Mouse (Mus musculus): ENCODE data around the gene Rab43. TPM values are rescaled to one million over a fixed set of nuclear protein-coding genes. Genes with fewer than 3 reads are reported as not detected.
"Not testable (repeated sequence)": the region's sequence is repeated elsewhere in the genome, so short reads cannot be mapped to it uniquely, and the experiment has no call there.

The Rab43 gene
- polyA plus RNA-seq, 1 experiment from 2014 or later: 8.1 TPM

DNA sequence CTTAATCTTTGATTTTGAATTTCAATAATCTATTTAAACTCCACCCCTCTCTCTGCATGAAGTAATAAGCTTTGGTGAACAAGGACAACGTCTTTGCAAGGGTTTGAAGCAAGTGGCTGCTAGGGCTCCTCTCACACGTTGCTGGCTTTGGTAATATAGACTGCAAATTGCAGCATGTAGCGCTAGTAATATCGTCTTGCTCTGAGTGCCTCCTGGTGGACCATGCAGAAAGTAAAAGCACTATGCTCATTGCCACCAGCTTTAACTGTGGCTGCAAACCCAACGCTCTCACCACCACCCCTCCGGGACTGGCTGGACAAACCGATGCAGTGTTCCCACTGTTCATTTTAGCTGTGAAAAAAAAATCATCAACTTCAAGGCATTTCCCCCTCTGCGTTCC, 41.3 kb downstream of the Rab43 start:
- Histone ChIP-seq H3K9me3 (replicated peaks) (no peaks in the 10 kb centered on the region), H3K27me3 (replicated peaks) (no peaks in the 10 kb centered on the region), H3K4me3 (no peak overlapping the region), H3K4me1 (replicated peaks) (no peaks in the 10 kb centered on the region), H3K36me3 (no peaks in the 10 kb centered on the region), H3K9ac (no peak overlapping the region), H3K27ac (ENCODE audit: poor library complexity, severe bottlenecking) (no peak overlapping the region), H3K4me2 (no peak overlapping the region)
- ATAC-seq (ENCODE audit: insufficient number of reproducible peaks, low FRiP score): no peak
- 52% methylated on average over 8 of the region's 8 CpGs for WGBS

DNA sequence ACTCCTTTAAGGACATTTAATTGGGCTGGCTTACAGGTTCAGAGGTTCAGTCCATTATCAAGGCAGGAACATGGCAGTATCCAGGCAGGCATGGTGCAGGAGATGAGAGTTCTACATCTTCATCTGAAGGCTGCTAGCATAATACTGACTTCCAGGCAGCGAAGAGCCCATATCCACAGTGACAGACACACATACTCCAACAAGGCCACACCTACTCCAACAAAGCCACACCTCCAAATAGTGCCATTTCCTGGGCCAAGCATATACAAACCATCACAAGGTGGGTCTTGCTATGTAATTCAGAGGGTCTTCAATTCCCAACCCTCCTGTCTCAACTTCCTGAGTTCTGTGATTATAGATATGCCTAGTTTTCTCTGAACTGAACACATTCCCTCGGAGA, 47.7 kb downstream of the Rab43 start:
- not testable (repeated sequence) for H3K27ac ChIP-seq (ENCODE audit: poor library complexity, severe bottlenecking); H3K4me1 ChIP-seq (replicated peaks); H3K9ac ChIP-seq; H3K36me3 ChIP-seq; H3K4me3 ChIP-seq; H3K9me3 ChIP-seq (replicated peaks); H3K27me3 ChIP-seq (replicated peaks); H3K4me2 ChIP-seq; ATAC-seq (ENCODE audit: insufficient number of reproducible peaks, low FRiP score)
- 87% methylated on average over 2 of the region's 2 CpGs for WGBS

- Histone ChIP-seq H3K4me3 (no peak overlapping the region), H3K27me3 (replicated peaks) (no peaks in the 10 kb centered on the region), H3K36me3 (no peaks in the 10 kb centered on the region), H3K4me2 (no peak overlapping the region), H3K9me3 (replicated peaks) (no peaks in the 10 kb centered on the region), H3K27ac (ENCODE audit: poor library complexity, severe bottlenecking) (no peak overlapping the region), H3K9ac (no peak overlapping the region), H3K4me1 (replicated peaks) (no peaks in the 10 kb centered on the region)
- 56% methylated on average over 4 of the region's 4 CpGs for WGBS
- ATAC-seq (ENCODE audit: insufficient number of reproducible peaks, low FRiP score): peak; percentile 73; the same call in 1 of the 2 replicates
These were observed 48.3 kb downstream of the Rab43 start for GRCm38 (mm10) chr6:87763376-87764280.

GRCm38 (mm10) chr6:87762161-87762560, 49.8 kb downstream of the Rab43 start:
- H3K9me3 ChIP-seq (replicated peaks): no peaks in the 10 kb centered on the region
- H3K36me3 ChIP-seq: no peaks in the 10 kb centered on the region
- ATAC-seq (ENCODE audit: insufficient number of reproducible peaks, low FRiP score): no peak
- no peaks in the 10 kb centered on the region for H3K27me3 ChIP-seq (replicated peaks)
- no peak overlapping the region for H3K9ac ChIP-seq
- H3K27ac ChIP-seq (ENCODE audit: poor library complexity, severe bottlenecking): no peak overlapping the region
- no peak overlapping the region for H3K4me3 ChIP-seq
- no peaks in the 10 kb centered on the region for H3K4me1 ChIP-seq (replicated peaks)
- no peak overlapping the region for H3K4me2 ChIP-seq
- 82% methylated on average over 5 of the region's 5 CpGs for WGBS

DNA sequence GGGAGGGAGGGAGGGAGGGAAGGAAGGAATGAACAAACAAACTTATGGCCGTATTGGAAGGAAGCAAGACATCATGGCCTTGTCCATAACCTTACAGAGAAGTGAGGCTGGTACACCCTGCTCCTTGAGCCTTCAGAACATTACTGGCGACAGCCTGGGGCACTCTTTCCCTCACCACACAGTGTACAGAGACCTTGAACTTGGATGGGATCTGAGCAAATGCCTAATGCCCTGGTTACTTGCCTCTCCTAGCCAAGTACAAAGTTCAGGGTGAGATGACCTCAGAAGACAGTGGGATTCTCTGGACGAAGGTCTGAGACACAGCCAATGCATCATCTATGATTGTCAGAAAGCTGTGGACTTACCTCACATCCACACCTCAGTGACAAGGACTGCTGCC, 52.1 kb downstream of the Rab43 start:
- Histone ChIP-seq H3K36me3 (no peaks in the 10 kb centered on the region), H3K4me2 (no peak overlapping the region), H3K4me1 (replicated peaks) (no peaks in the 10 kb centered on the region), H3K9me3 (replicated peaks) (no peaks in the 10 kb centered on the region), H3K27ac (ENCODE audit: poor library complexity, severe bottlenecking) (no peak overlapping the region), H3K4me3 (no peak overlapping the region), H3K27me3 (replicated peaks) (no peaks in the 10 kb centered on the region), H3K9ac (no peak overlapping the region)
- ATAC-seq (ENCODE audit: insufficient number of reproducible peaks, low FRiP score): no peak
- 56% methylated on average over 3 of the region's 3 CpGs for WGBS

GRCm38 (mm10) chr6:87759404-87759803, 52.6 kb downstream of the Rab43 start:
- H3K27ac ChIP-seq (ENCODE audit: poor library complexity, severe bottlenecking): no peak overlapping the region
- no peaks in the 10 kb centered on the region for H3K27me3 ChIP-seq (replicated peaks)
- 72% methylated on average over 3 of the region's 3 CpGs for WGBS
- no peak for ATAC-seq (ENCODE audit: insufficient number of reproducible peaks, low FRiP score)
- no peaks in the 10 kb centered on the region for H3K4me1 ChIP-seq (replicated peaks)
- no peak overlapping the region for H3K9ac ChIP-seq
- H3K36me3 ChIP-seq: no peaks in the 10 kb centered on the region
- H3K9me3 ChIP-seq (replicated peaks): no peaks in the 10 kb centered on the region
- no peak overlapping the region for H3K4me3 ChIP-seq
- H3K4me2 ChIP-seq: no peak overlapping the region

- no peak overlapping the region for H3K4me3 ChIP-seq
- WGBS: 82% methylated on average over 8 of the region's 8 CpGs
- no peak overlapping the region for H3K9ac ChIP-seq
- no peaks in the 10 kb centered on the region for H3K36me3 ChIP-seq
- H3K9me3 ChIP-seq (replicated peaks): no peaks in the 10 kb centered on the region
- H3K4me2 ChIP-seq: no peak overlapping the region
- no peak overlapping the region for H3K27ac ChIP-seq (ENCODE audit: poor library complexity, severe bottlenecking)
- H3K27me3 ChIP-seq (replicated peaks): no peaks in the 10 kb centered on the region
- no peaks in the 10 kb centered on the region for H3K4me1 ChIP-seq (replicated peaks)
- ATAC-seq (ENCODE audit: insufficient number of reproducible peaks, low FRiP score): no peak
These were observed 55.1 kb downstream of the Rab43 start for GRCm38 (mm10) chr6:87756896-87757295.

DNA sequence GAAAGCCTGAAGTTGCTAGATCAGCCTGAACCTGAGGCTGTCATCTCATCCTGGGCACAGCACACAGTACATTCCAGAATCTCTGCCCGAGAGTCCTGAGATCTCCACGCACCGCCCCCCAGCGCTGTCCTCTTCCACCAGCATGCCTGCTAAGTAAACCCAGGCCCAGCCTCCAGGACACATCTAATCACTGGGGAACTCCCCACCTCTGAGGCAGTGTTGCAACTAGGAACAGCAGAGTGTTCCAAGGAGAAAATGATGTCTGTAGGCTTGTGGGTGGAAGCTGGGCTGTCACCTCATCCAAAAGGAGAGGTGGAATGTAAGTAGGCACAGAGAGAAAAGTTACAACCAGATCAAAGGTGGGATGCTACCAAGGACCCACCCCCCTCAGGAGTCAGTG, 56.8 kb downstream of the Rab43 start:
- Histone ChIP-seq H3K4me1 (replicated peaks) (no peaks in the 10 kb centered on the region), H3K36me3 (no peaks in the 10 kb centered on the region), H3K4me3 (no peak overlapping the region), H3K9me3 (replicated peaks) (no peaks in the 10 kb centered on the region), H3K9ac (no peak overlapping the region), H3K4me2 (no peak overlapping the region), H3K27me3 (replicated peaks) (0 out of 2 replicates have a peak, but pooled peaks cover 8% of the 10 kb centered on the region), H3K27ac (ENCODE audit: poor library complexity, severe bottlenecking) (no peak overlapping the region)
- 85% methylated on average over 4 of the region's 4 CpGs for WGBS
- no peak for ATAC-seq (ENCODE audit: insufficient number of reproducible peaks, low FRiP score)

DNA sequence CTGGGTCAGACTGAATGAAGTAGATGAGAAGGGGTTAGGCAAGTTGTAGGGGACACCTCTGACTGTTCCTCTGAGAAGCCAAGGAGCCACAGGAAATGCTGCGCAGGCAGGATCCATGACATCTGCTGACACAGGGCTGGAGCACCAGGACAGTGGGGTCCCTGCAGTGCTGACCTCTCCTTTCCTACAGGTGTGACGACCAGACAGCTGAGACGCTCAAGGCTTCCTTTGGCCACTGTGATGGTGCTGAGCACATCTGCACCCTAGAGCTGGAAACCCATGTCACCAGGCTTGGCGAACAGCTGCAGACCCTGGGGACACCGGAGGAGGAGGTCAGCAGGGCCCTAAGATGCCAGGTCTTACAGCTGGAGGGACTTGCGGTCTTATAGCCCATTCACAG, 60.4 kb downstream of the Rab43 start:
- no peak overlapping the region for H3K4me2 ChIP-seq
- H3K9ac ChIP-seq: no peak overlapping the region
- 77% methylated on average over 6 of the region's 6 CpGs for WGBS
- no peaks in the 10 kb centered on the region for H3K9me3 ChIP-seq (replicated peaks)
- ATAC-seq (ENCODE audit: insufficient number of reproducible peaks, low FRiP score): no peak
- H3K4me3 ChIP-seq: no peak overlapping the region
- H3K27ac ChIP-seq (ENCODE audit: poor library complexity, severe bottlenecking): no peak overlapping the region
- 0 out of 2 replicates have a peak, but pooled peaks cover 8% of the 10 kb centered on the region for H3K27me3 ChIP-seq (replicated peaks)
- H3K4me1 ChIP-seq (replicated peaks): peaks cover 4% of the 10 kb centered on the region; the same call in 1 of the 2 replicates
- H3K36me3 ChIP-seq: no peaks in the 10 kb centered on the region

DNA sequence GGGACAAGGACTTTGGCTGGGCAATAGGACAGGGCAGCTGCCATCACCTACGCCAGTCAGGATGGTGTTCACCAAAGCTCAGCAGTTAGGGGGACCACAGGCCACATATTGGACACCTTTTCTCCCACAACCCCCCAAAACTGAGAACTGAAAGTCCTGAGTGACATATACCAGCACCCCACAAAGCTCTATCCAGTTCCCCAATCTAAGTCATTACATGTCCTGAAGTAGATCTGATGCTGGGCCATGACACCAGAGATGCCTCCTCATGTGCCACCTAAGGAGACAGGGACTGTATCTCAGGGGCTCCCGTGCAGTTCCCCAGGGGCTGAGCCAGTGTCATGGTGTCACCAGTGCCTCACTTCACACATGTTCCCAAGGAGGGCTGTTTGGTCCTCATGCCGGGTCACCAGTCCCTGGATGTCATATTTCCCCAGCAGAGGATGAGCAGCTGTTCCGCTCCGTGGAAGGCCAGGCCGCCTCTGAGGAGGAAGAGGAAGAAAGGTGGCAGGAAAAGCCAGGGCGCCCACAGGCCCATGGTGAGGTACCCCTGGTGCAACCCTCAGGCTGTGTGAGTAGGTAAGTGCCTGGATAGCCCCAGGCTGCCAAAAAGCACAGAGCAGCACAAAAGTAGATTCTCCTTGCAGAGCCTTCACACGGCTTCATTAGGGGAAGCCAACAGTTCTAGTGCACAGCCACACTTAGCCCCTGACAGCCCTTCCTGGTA, 61.6 kb downstream of the Rab43 start:
- 81% methylated on average over 8 of the region's 8 CpGs for WGBS
- no peak for ATAC-seq (ENCODE audit: insufficient number of reproducible peaks, low FRiP score)
- H3K4me3 ChIP-seq: no peak overlapping the region
- no peak overlapping the region for H3K4me2 ChIP-seq
- 0 out of 2 replicates have a peak, but pooled peaks cover 8% of the 10 kb centered on the region for H3K27me3 ChIP-seq (replicated peaks)
- no peaks in the 10 kb centered on the region for H3K36me3 ChIP-seq
- H3K27ac ChIP-seq (ENCODE audit: poor library complexity, severe bottlenecking): no peak overlapping the region
- peaks cover 5% of the 10 kb centered on the region; the same call in 1 of the 2 replicates for H3K4me1 ChIP-seq (replicated peaks)
- H3K9me3 ChIP-seq (replicated peaks): no peaks in the 10 kb centered on the region
- H3K9ac ChIP-seq: no peak overlapping the region

DNA sequence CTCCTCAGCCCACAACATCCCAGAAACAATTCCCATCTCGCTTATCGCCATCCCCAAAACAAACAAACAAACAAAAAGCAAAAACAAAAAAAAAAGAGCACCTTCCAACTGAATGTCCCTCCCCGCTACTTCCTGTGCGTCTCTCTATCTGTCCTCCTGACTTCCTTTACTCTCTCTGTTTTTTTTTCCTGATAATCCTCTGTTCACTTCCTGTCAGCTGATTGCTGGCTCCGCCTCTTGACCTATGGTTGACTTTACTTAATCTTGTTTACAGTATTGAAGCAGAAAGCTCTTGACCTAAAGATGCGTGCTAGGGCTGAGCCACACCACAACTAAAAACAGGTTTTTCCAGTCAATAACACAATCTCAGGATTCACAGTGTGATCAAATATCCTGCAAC, 63.4 kb downstream of the Rab43 start:
- 63% methylated on average over 6 of the region's 6 CpGs for WGBS
- peaks cover 7% of the 10 kb centered on the region; the same call in 1 of the 2 replicates for H3K4me1 ChIP-seq (replicated peaks)
- H3K4me3 ChIP-seq: no peak overlapping the region
- H3K9ac ChIP-seq: no peak overlapping the region
- H3K27ac ChIP-seq (ENCODE audit: poor library complexity, severe bottlenecking): no peak overlapping the region
- H3K36me3 ChIP-seq: no peaks in the 10 kb centered on the region
- H3K4me2 ChIP-seq: no peak overlapping the region
- H3K27me3 ChIP-seq (replicated peaks): 0 out of 2 replicates have a peak, but pooled peaks cover 8% of the 10 kb centered on the region
- no peaks in the 10 kb centered on the region for H3K9me3 ChIP-seq (replicated peaks)
- no peak for ATAC-seq (ENCODE audit: insufficient number of reproducible peaks, low FRiP score)
